Mouse (Mus musculus): ENCODE measurements around the gene Lyzl4.

DNA sequence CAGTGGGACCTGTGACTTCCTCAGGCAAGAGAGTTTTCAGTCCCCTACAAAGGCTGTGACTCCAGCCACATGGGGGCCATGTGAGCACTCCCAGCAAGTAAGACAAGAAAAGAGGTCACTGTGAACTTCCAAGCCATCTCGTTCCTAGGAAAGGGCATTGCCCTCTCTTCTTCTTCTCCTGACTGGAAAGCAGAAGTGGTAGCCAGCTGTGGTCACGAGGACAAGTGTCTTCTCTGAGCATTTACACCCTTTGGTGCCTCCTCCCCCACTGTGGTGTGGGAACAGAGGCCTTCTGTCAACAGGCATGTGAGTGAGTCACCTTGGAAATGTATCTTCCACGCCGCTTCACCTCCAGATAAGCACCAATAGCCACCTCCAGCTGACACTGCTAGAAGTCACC, 9.9 kb downstream of the Lyzl4 start:
- TF ChIP-seq CTCF (conservative IDR thresholded peaks at IDR 0.05; ENCODE audit: low read length) = no peak
- TF ChIP-seq NANOG (IDR thresholded peaks at IDR 0.05; ENCODE audit: borderline replicate concordance, low read length) = no peak
- no peak for TF ChIP-seq POU5F1 (IDR thresholded peaks at IDR 0.05; ENCODE audit: borderline replicate concordance, low read length)
